Mouse (Mus musculus): Measurements from ENCODE around the gene Slc17a6. TPM values are rescaled to one million over a fixed set of nuclear protein-coding genes. Genes with fewer than 3 reads are reported as not detected.
"Not testable (repeated sequence)": the region's sequence is repeated elsewhere in the genome, so short reads cannot be mapped to it uniquely, and the experiment has no call there.

Gene Slc17a6
- total RNA-seq, 2 experiments from 2014 or later: 14.1 to 15.1 TPM

DNA sequence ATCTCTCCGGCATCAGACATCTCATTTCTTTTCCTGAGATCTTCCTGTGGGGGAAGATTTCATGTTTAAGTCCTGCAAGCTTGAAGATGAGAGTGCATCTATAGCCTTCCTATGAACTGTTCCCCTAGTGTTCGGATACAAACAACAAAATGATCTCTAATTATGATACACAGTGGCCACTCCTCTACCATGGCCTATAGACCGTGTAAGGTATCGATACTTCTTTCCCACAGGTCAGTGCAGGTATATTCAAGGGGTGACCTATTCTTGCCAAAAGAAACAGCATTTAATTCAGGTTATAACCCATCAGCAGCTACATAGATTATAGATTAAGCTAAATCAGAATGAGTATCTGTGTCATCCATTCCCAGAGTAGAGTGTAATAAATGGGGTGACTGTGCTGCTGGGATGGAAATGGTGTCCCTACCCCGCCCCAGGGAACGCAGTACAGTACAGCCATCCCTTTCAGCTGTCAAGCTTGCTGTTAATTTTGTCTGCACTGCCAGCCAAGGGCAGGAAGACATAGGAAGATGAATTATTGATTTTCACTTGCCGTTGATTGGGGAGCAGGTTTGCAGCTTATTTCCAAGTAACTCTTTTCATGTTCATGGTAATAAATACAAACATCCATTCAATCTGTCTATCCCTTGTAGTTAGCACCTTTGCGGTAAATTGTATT lies 71.9 kb downstream of the Slc17a6 start:
- DNase-seq: no peak

DNA sequence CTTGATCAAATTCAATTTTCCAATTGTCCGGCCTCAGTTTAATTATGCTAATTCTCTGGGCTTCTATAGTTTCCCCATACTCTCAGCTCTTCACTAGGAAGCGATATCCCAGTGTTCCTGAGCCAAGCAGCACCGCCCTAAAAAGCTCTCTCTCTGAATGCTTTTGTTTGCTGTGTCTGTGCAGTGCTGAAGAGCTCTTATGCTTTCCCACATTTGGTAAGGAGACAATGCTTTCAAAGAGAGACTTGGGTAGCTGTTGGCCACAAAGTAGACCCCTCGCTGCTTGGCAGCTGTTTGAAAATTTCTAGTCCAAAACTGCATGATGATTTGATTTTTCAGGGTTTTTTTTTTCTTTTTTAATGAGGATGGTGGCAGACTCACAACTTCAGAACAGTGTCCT lies 72.6 kb downstream of the Slc17a6 start:
- no peak for DNase-seq

DNA sequence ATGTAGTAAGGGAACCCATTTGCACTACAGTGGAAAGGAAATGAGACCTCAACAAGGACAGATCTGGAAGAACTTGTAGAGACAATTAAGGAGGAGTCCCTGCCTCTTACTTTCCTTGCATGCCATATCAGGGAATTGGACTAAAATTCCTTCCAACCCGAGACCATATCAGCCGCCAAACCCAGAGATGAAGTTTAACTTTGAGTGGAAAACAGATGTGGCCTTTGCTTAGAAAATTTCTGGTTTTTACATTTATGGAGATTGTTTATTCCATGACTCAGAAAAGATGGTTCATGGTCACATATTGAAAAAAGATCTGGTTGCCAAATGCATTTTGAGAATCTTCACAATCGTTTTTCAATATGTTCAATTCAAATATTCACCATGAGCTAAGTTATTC lies 87.7 kb downstream of the Slc17a6 start:
- DNase-seq: no peak

DNA sequence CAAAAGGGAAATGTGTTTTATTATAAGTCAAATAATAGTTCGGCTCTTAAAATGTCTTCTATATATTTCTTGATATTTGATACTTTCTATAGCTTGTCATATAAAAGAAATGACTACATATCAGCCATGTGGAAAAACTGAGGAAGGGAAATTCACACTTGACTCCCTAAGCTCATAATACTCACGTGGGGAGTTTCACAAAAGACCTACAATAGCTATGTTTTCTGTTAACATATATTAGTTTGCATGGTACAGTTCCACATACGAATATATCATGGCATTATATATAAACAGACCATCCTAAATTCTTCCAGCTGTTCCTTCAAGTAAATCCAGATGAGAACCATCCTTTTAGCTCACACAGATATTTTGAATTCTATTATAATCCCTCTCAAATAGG lies 88.5 kb downstream of the Slc17a6 start:
- not testable (repeated sequence) for DNase-seq

DNA sequence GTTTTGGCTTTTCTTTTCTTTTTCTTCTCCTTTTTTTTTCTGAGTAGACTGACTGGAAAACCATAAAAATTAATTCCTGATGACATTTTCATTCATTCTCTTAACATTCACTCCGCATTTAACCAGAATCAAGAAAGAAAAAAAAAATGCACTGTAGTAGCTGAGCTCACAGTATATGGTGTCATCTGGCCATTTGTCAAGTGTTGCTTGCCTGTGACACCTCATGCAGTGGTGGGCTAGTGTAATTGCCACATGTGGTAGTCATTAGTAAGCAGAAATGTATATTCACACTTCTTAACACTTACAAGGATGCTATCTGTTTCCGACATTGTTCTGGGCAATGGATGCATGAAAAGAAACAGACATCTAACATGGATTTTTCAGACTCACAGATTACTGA lies 94.0 kb downstream of the Slc17a6 start:
- no peak for DNase-seq

Other genes starting within 250 kb of the Slc17a6 start
- gene Ano5, start 111.0 kb upstream of the Slc17a6 start, total RNA-seq (2021): 1 to 10 TPM in 1 of 2 experiments, under 1 TPM in 1; 0.78 to 1.0 TPM
- gene Gas2, start 240.0 kb downstream of the Slc17a6 start, total RNA-seq (2021): 10 to 100 TPM; 21.3 to 28.7 TPM
- gene Fancf, start 240.3 kb downstream of the Slc17a6 start, total RNA-seq (2021): 1 to 10 TPM; 3.9 to 5.1 TPM

Measured in layer of hippocampus, postnatal 36 days (tissue).